11 mouse cellular contexts compared by ENCODE assay signal in genomic region chr4:136509857-136510256, GRCm38 (mm10). TPM values are rescaled to one million over a fixed set of nuclear protein-coding genes. Genes with fewer than 3 reads are reported as not detected.
A peak's percentile ranks its signal among the peaks of the same experiment; 100 is the strongest.
DNase-seq lines count a peak whose midpoint lies in the region; ATAC-seq and TF ChIP-seq lines count a peak whose summit lies in the region.
"Had no signal": no experiment of that assay in that cellular context is flagged by ENCODE, and none has a peak within 500 bp of the region (broad histone marks: within the 10 kb centered on the region; RNA-seq: fewer than 3 reads in every experiment).

No protein-coding gene starts in this region.

- H3K9ac ChIP-seq in lung, postnatal 0 days (replicated peaks; ENCODE audit: low read depth): no peak overlapping the region
- no peak overlapping the region for H3K9ac ChIP-seq in intestine, embryonic 16.5 days (ENCODE audit: low read depth, low read length)
- H3K9ac ChIP-seq: stomach, embryonic 15.5 days had no signal

- H3K4me1 ChIP-seq in lung, postnatal 0 days (ENCODE audit: insufficient read depth, low read depth, low read length): peaks cover 4% of the 10 kb centered on the region; the same call in 1 of the 2 replicates
- H3K4me1 ChIP-seq in intestine, embryonic 16.5 days (ENCODE audit: control insufficient read depth, insufficient read depth, low read length): peaks cover 15% of the 10 kb centered on the region
- H3K4me1 ChIP-seq in midbrain, embryonic 10.5 days: peaks cover 7% of the 10 kb centered on the region; the same call in 1 of the 2 replicates

- DNase-seq in gastrocnemius, adult 2 months: no peak
- DNase-seq in gastrocnemius, adult 18-20 months (ENCODE audit: low spot score): no peak
- DNase-seq in 416B (ENCODE audit: low read depth): peak; percentile 69
- peak; percentile 39 for DNase-seq in adrenal gland, postnatal 10 days
- no peak for DNase-seq in lung, postnatal 0 days (ENCODE audit: low spot score)
- DNase-seq in layer of hippocampus, adult 9-10 months (ENCODE audit: low spot score): no peak
- DNase-seq in midbrain, embryonic 10.5 days (ENCODE audit: low spot score): no peak

- no peak overlapping the region for H3K4me2 ChIP-seq in lung, postnatal 0 days (replicated peaks; ENCODE audit: low read depth, low read length)
- no peak overlapping the region for H3K4me2 ChIP-seq in intestine, embryonic 16.5 days (ENCODE audit: low read depth, low read length)
- H3K4me2 ChIP-seq: stomach, embryonic 15.5 days had no signal

- no peak for TF ChIP-seq EP300 in lung, postnatal 0 days (IDR thresholded peaks at IDR 0.05)

- peak; percentile 57 for TF ChIP-seq CTCF in gastrocnemius, adult 2 months (IDR thresholded peaks at IDR 0.05)
- peak; percentile 67 for TF ChIP-seq CTCF in lung, postnatal 0 days (IDR thresholded peaks at IDR 0.05)

- H3K4me3 ChIP-seq in gastrocnemius, adult 2 months: no peak overlapping the region
- no peak overlapping the region for H3K4me3 ChIP-seq in lung, postnatal 0 days (ENCODE audit: low read depth, low read length)
- no peak overlapping the region for H3K4me3 ChIP-seq in intestine, embryonic 16.5 days (ENCODE audit: low read length)
- no peak overlapping the region for H3K4me3 ChIP-seq in midbrain, embryonic 10.5 days
- H3K4me3 ChIP-seq: heart, embryonic 10.5 days; limb, embryonic 10.5 days; stomach, embryonic 15.5 days had no signal

- H3K27me3 ChIP-seq in lung, postnatal 0 days (replicated peaks; ENCODE audit: insufficient read depth, low read length): no peaks in the 10 kb centered on the region
- no peaks in the 10 kb centered on the region for H3K27me3 ChIP-seq in intestine, embryonic 16.5 days (replicated peaks; ENCODE audit: control insufficient read depth, insufficient read depth, low read length)
- no peaks in the 10 kb centered on the region for H3K27me3 ChIP-seq in midbrain, embryonic 10.5 days (ENCODE audit: low read depth, poor library complexity, severe bottlenecking)
- H3K27me3 ChIP-seq: stomach, embryonic 15.5 days had no signal

- no peak for ATAC-seq in lung, postnatal 0 days
- ATAC-seq in intestine, embryonic 16.5 days: no peak

- H3K9me3 ChIP-seq in lung, postnatal 0 days (ENCODE audit: low read length): no peaks in the 10 kb centered on the region
- H3K9me3 ChIP-seq in intestine, embryonic 16.5 days (ENCODE audit: control insufficient read depth, low read length): no peaks in the 10 kb centered on the region
- H3K9me3 ChIP-seq in midbrain, embryonic 10.5 days (replicated peaks): no peaks in the 10 kb centered on the region
- H3K9me3 ChIP-seq: heart, embryonic 10.5 days; limb, embryonic 10.5 days; stomach, embryonic 15.5 days had no signal

- H3K27ac ChIP-seq in gastrocnemius, adult 2 months: no peak overlapping the region
- H3K27ac ChIP-seq in lung, postnatal 0 days (ENCODE audit: low read length): no peak overlapping the region
- H3K27ac ChIP-seq in intestine, embryonic 16.5 days (ENCODE audit: low read length): no peak overlapping the region
- no peak overlapping the region for H3K27ac ChIP-seq in midbrain, embryonic 10.5 days (replicated peaks)
- H3K27ac ChIP-seq: heart, embryonic 10.5 days; limb, embryonic 10.5 days; stomach, embryonic 15.5 days had no signal

- WGBS in lung, postnatal 0 days: 72% methylated on average over 1 of the region's 1 CpGs
- WGBS in intestine, embryonic 16.5 days: 71% methylated on average over 1 of the region's 1 CpGs
- WGBS in midbrain, embryonic 10.5 days: 89% methylated on average over 1 of the region's 1 CpGs

- no peaks in the 10 kb centered on the region for H3K36me3 ChIP-seq in lung, postnatal 0 days (ENCODE audit: insufficient read depth, low read length)
- no peaks in the 10 kb centered on the region for H3K36me3 ChIP-seq in intestine, embryonic 16.5 days (ENCODE audit: control insufficient read depth, insufficient read depth, low read length)
- H3K36me3 ChIP-seq in midbrain, embryonic 10.5 days: no peaks in the 10 kb centered on the region
- H3K36me3 ChIP-seq: heart, embryonic 10.5 days; stomach, embryonic 15.5 days had no signal

- intact Hi-C loops in gastrocnemius, adult 2 months (cut with DNase I): loop anchor here (5.0 kb wide), 1 partner anchor 38 kb away; no protein-coding TSS in a partner anchor

RNA-seq across cellular contexts. Expression of gene Luzp1, which starts 40.3 kb away (rescaled TPM):
- 10 to 100 TPM; 10.8 to 16.0 TPM for total RNA-seq in gastrocnemius, adult 2 months (2021)
- 10 to 100 TPM; 10.1 to 18.3 TPM for total RNA-seq in gastrocnemius, adult 18-20 months (2021)
- total RNA-seq in adrenal gland, postnatal 10 days (2021): 10 to 100 TPM; 34.0 to 36.8 TPM
- polyA plus RNA-seq in lung, postnatal 0 days (2015; fragmentation: Nextera tagmentation; extraction: Ambion mirVana): 109 and 110 TPM in 2 replicates
- 96.8 and 115 TPM in 2 replicates for polyA plus RNA-seq in intestine, embryonic 16.5 days (2015; fragmentation: Nextera tagmentation; extraction: Ambion mirVana)
- 119 and 135 TPM in 2 replicates for polyA plus RNA-seq in midbrain, embryonic 10.5 days (2016; fragmentation: Nextera tagmentation; extraction: Ambion mirVana)

RNA-seq across cellular contexts. Expression of gene 6030445D17Rik, which starts 47.8 kb away (rescaled TPM):
- under 1 TPM; 0.13 to 0.17 TPM for total RNA-seq in gastrocnemius, adult 2 months (2021)
- under 1 TPM in 1 of 2 experiments, not detected in 1; 0.12 TPM for total RNA-seq in gastrocnemius, adult 18-20 months (2021)
- under 1 TPM; 0.24 to 0.39 TPM for total RNA-seq in adrenal gland, postnatal 10 days (2021)
- polyA plus RNA-seq in lung, postnatal 0 days (2015; fragmentation: Nextera tagmentation; extraction: Ambion mirVana): 0.36 and 0.78 TPM in 2 replicates
- polyA plus RNA-seq in intestine, embryonic 16.5 days (2015; fragmentation: Nextera tagmentation; extraction: Ambion mirVana): 0.27 and 0.50 TPM in 2 replicates
- polyA plus RNA-seq in midbrain, embryonic 10.5 days (2016; fragmentation: Nextera tagmentation; extraction: Ambion mirVana): 0.23 and 0.37 TPM in 2 replicates

Comparison
In these comparisons a context has a peak if more than half of its experiments do, and no peak if none do; other contexts are left out.
1. DNase-seq: peak in 416B (single experiment) and adrenal gland, postnatal 10 days (single experiment); none in gastrocnemius, adult 2 months (single experiment), gastrocnemius, adult 18-20 months (single experiment), lung, postnatal 0 days (single experiment), layer of hippocampus, adult 9-10 months (single experiment) and midbrain, embryonic 10.5 days (single experiment).